Mouse (Mus musculus): ENCODE results near the gene Rab40c. TPM values are rescaled to one million over a fixed set of nuclear protein-coding genes. Genes with fewer than 3 reads are reported as not detected.

Gene Rab40c
- total and polyA plus RNA-seq, 3 experiments, result 9.3 to 12.4 (median 10.8) TPM

DNA sequence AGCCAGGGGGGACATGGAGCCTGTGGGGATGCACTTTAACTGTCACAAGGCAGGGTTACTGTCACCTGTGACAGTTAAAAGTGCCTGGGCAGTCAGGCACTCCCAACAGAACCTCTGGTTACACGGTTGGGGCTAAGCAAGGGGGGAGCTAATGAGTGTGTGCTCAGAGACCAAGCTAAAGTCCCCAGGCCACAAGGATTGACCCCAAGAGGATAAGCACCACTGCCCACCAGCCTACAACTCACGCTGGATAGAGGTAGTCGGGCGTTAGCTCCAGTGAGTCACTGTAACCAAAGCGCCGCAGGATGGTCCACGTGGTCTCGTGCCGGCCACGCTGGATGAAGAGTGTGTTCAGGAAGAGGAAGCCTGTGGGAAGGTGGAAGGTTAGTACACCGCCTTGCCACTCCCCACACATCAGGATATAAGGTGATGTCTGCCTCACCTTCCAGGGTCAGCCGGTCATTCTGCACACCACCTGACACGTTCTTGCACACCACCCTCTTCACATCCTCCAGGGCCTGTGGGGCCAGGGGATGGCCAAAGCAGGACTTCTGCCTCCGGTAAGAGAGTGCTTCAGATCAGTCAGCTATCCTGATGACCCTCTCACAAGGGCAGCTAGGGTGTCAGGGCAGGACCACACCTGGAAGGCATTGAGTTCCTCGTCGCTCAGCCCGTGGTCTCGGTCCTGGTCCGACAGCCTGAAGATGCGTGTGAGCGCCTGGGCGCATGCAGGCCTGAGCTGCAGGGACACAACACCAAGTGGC lies 78.2 kb downstream of the Rab40c start, which contains the start of gene Gm20683:
Gene Gm20683 (minus strand): TSS at position 647 of the 764 bp plus-strand sequence.
- Histone ChIP-seq H3K4me1 (ENCODE audit: insufficient read depth, low read depth, low read length) (peaks cover 86% of the 10 kb centered on the region), H3K36me3 (replicated peaks) (peaks cover 86% of the 10 kb centered on the region), H3K4me3 (ENCODE audit: low read depth, low read length) (no peak within 1 kb of the TSS; the same call in none of the 2 replicates), H3K9me3 (replicated peaks) (no peaks in the 10 kb centered on the region), H3K27me3 (ENCODE audit: insufficient read depth, low read length) (0 out of 2 replicates have a peak, but pooled peaks cover 3% of the 10 kb centered on the region)
- no peak for ATAC-seq (ENCODE audit: extremely low read depth, insufficient number of reproducible peaks, low FRiP score, poor library complexity, severe bottlenecking)
- TF ChIP-seq GATA2 (IDR thresholded peaks at IDR 0.05; ENCODE audit: borderline replicate concordance, low read depth, low read length) (no peak), GATA1 (IDR thresholded peaks at IDR 0.05; ENCODE audit: borderline replicate concordance, low read length) (no peak), TAL1 (conservative IDR thresholded peaks at IDR 0.05; ENCODE audit: low read depth, low read length) (no peak), CTCF (IDR thresholded peaks at IDR 0.05; ENCODE audit: low read depth, low read length) (no peak), POLR2AphosphoS5 (IDR thresholded peaks at IDR 0.05; ENCODE audit: insufficient replicate concordance, low read depth, low read length) (no peak)
- DNase-seq (ENCODE audit: low spot score), result no peak

DNA sequence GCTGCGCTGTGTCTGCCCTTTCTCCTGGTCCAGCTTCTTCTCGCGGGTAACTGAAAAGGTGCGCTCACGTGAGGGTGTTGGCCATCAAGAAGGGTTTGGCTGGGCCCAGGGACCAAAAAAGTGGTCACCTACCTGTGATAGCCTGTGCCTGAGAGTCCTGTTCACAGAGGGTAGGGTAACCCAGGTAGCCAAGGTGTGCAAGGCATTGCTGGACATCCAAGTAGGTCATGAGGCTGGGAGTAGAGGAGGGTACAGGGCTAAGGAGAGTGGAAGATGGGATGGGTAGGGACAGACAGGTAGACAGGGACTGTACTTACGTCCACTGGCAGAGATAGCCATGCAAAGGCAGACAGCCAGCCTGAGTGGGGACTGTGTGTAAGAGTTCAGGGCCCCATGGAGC lies 79.0 kb downstream of the Rab40c start:
- peaks cover 89% of the 10 kb centered on the region for H3K4me1 ChIP-seq (ENCODE audit: insufficient read depth, low read depth, low read length)
- TF ChIP-seq GATA2 (IDR thresholded peaks at IDR 0.05; ENCODE audit: borderline replicate concordance, low read depth, low read length) (no peak), GATA1 (IDR thresholded peaks at IDR 0.05; ENCODE audit: borderline replicate concordance, low read length) (no peak), POLR2AphosphoS5 (IDR thresholded peaks at IDR 0.05; ENCODE audit: insufficient replicate concordance, low read depth, low read length) (no peak), TAL1 (conservative IDR thresholded peaks at IDR 0.05; ENCODE audit: low read depth, low read length) (no peak), CTCF (IDR thresholded peaks at IDR 0.05; ENCODE audit: low read depth, low read length) (no peak)
- DNase-seq (ENCODE audit: low spot score), result no peak

DNA sequence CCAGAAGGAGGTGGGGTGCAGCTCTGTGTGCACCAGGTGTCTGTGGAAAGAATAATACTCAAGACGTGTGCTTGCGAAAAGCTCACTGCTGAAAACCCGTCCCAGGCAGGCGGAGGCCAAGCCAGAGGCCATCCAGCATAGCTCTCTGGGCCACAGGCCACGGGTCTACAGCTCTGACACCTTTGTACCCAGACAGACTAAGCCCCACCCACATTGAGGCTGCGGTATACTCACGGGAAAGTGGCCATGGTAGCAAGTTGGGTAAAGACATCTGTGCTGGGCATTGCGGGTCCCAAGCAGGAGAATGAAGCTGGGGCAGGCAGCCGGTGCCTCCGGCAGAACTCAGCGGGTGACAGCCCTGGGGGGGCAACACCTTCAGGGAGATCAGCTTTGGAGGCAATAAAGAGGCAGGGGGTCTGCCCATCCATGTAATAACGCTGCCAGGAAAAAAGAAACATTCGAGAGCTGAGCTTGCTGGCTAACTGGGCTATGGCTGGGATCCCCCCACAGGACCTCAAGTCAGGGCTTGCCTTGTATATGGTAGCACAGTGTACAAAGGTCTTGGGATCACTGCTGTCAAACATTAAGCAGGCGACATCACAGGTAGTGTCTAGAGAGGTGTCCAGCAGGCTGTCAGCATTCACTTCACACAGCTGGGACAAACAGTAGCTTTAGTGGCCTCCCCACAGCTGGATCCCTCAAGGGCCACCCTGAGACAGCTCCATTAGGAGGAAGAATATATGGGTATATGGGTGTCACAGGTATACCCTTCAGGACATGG lies 79.9 kb downstream of the Rab40c start:
- Histone ChIP-seq H3K27me3 (ENCODE audit: insufficient read depth, low read length) (no peaks in the 10 kb centered on the region), H3K4me3 (ENCODE audit: low read depth, low read length) (peak overlapping the region; percentile 11; the same call in 1 of the 2 replicates), H3K4me1 (ENCODE audit: insufficient read depth, low read depth, low read length) (peaks cover 89% of the 10 kb centered on the region), H3K9me3 (replicated peaks) (no peaks in the 10 kb centered on the region), H3K36me3 (replicated peaks) (peaks cover 86% of the 10 kb centered on the region)
- ATAC-seq (ENCODE audit: extremely low read depth, insufficient number of reproducible peaks, low FRiP score, poor library complexity, severe bottlenecking) (no peak), DNase-seq (ENCODE audit: low spot score) (no peak)
- TF ChIP-seq GATA2 (IDR thresholded peaks at IDR 0.05; ENCODE audit: borderline replicate concordance, low read depth, low read length) (no peak), CTCF (IDR thresholded peaks at IDR 0.05; ENCODE audit: low read depth, low read length) (no peak), GATA1 (IDR thresholded peaks at IDR 0.05; ENCODE audit: borderline replicate concordance, low read length) (no peak), POLR2AphosphoS5 (IDR thresholded peaks at IDR 0.05; ENCODE audit: insufficient replicate concordance, low read depth, low read length) (no peak), TAL1 (conservative IDR thresholded peaks at IDR 0.05; ENCODE audit: low read depth, low read length) (no peak)

More for the DNA sequence above, 79.0 kb downstream of the Rab40c start:
- Histone ChIP-seq H3K9me3 (replicated peaks) (no peaks in the 10 kb centered on the region), H3K36me3 (replicated peaks) (peaks cover 86% of the 10 kb centered on the region), H3K27me3 (ENCODE audit: insufficient read depth, low read length) (no peaks in the 10 kb centered on the region), H3K4me3 (ENCODE audit: low read depth, low read length) (no peak overlapping the region)
- no peak for ATAC-seq (ENCODE audit: extremely low read depth, insufficient number of reproducible peaks, low FRiP score, poor library complexity, severe bottlenecking)

DNA sequence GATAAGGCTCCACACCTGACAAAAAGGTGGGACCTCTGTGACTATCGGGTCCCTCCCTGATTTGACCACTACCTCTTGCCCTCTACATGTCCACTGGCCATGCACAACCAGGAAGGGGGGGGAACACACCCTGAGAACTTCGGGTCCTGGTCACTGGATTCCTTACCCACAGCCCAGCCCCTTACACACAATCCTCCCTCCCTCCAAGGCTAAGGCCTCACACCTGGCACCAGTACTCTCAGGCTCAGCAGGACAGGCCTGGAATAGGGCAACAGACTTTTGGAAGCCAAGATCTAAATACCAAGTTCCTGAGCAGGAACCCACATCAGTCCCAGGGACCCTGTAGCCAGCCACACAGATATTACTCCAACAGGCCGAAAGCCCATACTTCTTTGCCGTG lies 80.6 kb downstream of the Rab40c start:
- H3K4me3 ChIP-seq (ENCODE audit: low read depth, low read length), result no peak overlapping the region
- peaks cover 93% of the 10 kb centered on the region for H3K4me1 ChIP-seq (ENCODE audit: insufficient read depth, low read depth, low read length)
- H3K27me3 ChIP-seq (ENCODE audit: insufficient read depth, low read length), result no peaks in the 10 kb centered on the region
- TF ChIP-seq TAL1 (conservative IDR thresholded peaks at IDR 0.05; ENCODE audit: low read depth, low read length), result no peak
- no peak for TF ChIP-seq GATA2 (IDR thresholded peaks at IDR 0.05; ENCODE audit: borderline replicate concordance, low read depth, low read length)
- TF ChIP-seq GATA1 (IDR thresholded peaks at IDR 0.05; ENCODE audit: borderline replicate concordance, low read length), result no peak
- no peak for TF ChIP-seq CTCF (IDR thresholded peaks at IDR 0.05; ENCODE audit: low read depth, low read length)
- TF ChIP-seq POLR2AphosphoS5 (IDR thresholded peaks at IDR 0.05; ENCODE audit: insufficient replicate concordance, low read depth, low read length), result no peak
- no peaks in the 10 kb centered on the region for H3K9me3 ChIP-seq (replicated peaks)
- ATAC-seq (ENCODE audit: extremely low read depth, insufficient number of reproducible peaks, low FRiP score, poor library complexity, severe bottlenecking) (no peak), DNase-seq (ENCODE audit: low spot score) (no peak)
- peaks cover 94% of the 10 kb centered on the region for H3K36me3 ChIP-seq (replicated peaks)

DNA sequence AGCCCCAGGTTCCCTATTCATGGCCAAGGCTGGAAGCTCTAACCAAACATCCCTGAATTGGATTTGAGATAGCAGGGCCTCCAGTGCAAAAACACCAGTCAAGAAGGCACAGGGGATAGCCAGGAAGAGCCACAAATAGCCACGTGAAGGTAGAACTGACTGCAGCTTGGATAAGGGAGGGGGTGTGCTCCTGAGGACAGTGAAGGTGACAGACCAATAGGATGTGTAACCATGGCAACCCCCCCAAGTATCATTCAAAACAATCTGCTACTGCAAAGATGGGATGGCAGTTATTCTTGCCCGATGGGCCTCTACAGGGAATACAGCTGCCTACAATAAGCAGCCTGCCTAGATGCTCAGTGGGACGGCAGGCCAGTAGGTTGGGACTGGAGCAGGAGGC lies 82.0 kb downstream of the Rab40c start:
- ATAC-seq (ENCODE audit: extremely low read depth, insufficient number of reproducible peaks, low FRiP score, poor library complexity, severe bottlenecking), result no peak
- peaks cover 86% of the 10 kb centered on the region for H3K4me1 ChIP-seq (ENCODE audit: insufficient read depth, low read depth, low read length)

DNA sequence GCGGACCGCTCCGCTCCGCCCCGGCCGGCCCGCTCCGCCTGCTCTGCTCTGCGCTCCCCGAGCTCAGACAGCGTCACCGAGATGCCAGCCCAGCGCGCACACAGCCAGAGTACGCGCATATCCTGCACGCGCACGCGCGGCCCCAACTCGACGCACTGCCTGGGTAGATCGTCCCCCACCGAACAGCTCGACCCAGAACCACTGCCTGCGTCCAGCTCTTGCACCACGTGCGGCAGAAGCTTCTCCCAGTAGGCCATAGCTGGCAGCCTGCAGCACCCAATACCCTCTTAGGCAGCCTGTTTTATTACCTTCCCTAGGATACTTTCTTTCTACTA lies 82.5 kb downstream of the Rab40c start, which contains the start of gene Rhbdl1:
Gene Rhbdl1 (minus strand): TSS at position 220 of the 335 bp plus-strand sequence.
- ATAC-seq (ENCODE audit: extremely low read depth, insufficient number of reproducible peaks, low FRiP score, poor library complexity, severe bottlenecking) (no peak), DNase-seq (ENCODE audit: low spot score) (no peak)
- H3K4me3 ChIP-seq (ENCODE audit: low read depth, low read length), result peak within 1 kb of the TSS; percentile 20; the same call in 1 of the 2 replicates
- H3K4me1 ChIP-seq (ENCODE audit: insufficient read depth, low read depth, low read length), result peaks cover 83% of the 10 kb centered on the region
- no peaks in the 10 kb centered on the region for H3K9me3 ChIP-seq (replicated peaks)
- H3K27me3 ChIP-seq (ENCODE audit: insufficient read depth, low read length), result no peaks in the 10 kb centered on the region
- TF ChIP-seq POLR2AphosphoS5 (IDR thresholded peaks at IDR 0.05; ENCODE audit: insufficient replicate concordance, low read depth, low read length) (0 out of 2 replicates have a peak, but pooled peaks have one; percentile 41), CTCF (IDR thresholded peaks at IDR 0.05; ENCODE audit: low read depth, low read length) (no peak)
- peaks cover 84% of the 10 kb centered on the region for H3K36me3 ChIP-seq (replicated peaks)

More for the DNA sequence above, 82.0 kb downstream of the Rab40c start:
- peaks cover 88% of the 10 kb centered on the region for H3K36me3 ChIP-seq (replicated peaks)
- TF ChIP-seq GATA2 (IDR thresholded peaks at IDR 0.05; ENCODE audit: borderline replicate concordance, low read depth, low read length) (no peak), TAL1 (conservative IDR thresholded peaks at IDR 0.05; ENCODE audit: low read depth, low read length) (no peak), POLR2AphosphoS5 (IDR thresholded peaks at IDR 0.05; ENCODE audit: insufficient replicate concordance, low read depth, low read length) (no peak; the same call in 1 of the 2 replicates), CTCF (IDR thresholded peaks at IDR 0.05; ENCODE audit: low read depth, low read length) (no peak), GATA1 (IDR thresholded peaks at IDR 0.05; ENCODE audit: borderline replicate concordance, low read length) (no peak)
- no peaks in the 10 kb centered on the region for H3K27me3 ChIP-seq (ENCODE audit: insufficient read depth, low read length)
- H3K4me3 ChIP-seq (ENCODE audit: low read depth, low read length), result no peak overlapping the region
- no peak for DNase-seq (ENCODE audit: low spot score)
- H3K9me3 ChIP-seq (replicated peaks), result no peaks in the 10 kb centered on the region

All from G1E (cell line).